Mouse (Mus musculus): ENCODE data around the gene Naa35.

- TF ChIP-seq CTCF (IDR thresholded peaks at IDR 0.05; ENCODE audit: control insufficient read depth, insufficient read depth, insufficient replicate concordance, low read depth, low read length) (no peak), POLR2A (IDR thresholded peaks at IDR 0.05; ENCODE audit: control insufficient read depth, low read depth, low read length) (no peak)
Measured at GRCm38 (mm10) chr13:59540030-59540429, 45.0 kb upstream of the Naa35 start.
